Mouse (Mus musculus): ENCODE results near the gene Pbx2. TPM values are rescaled to one million over a fixed set of nuclear protein-coding genes. Genes with fewer than 3 reads are reported as not detected.

Gene Pbx2
- polyA plus RNA-seq, 1 experiment from 2014 or later = 7.6 TPM

- Histone ChIP-seq H3K4me1 (replicated peaks; ENCODE audit: control insufficient read depth, insufficient read depth, low read length) (peaks cover 60% of the 10 kb centered on the region), H3K4me3 (replicated peaks; ENCODE audit: low read length) (peak within 1 kb of the TSS; percentile 69)
- WGBS = 2% methylated on average over 15 of the region's 16 CpGs
These were observed 38.2 kb downstream of the Pbx2 start, which contains the start of gene Prrt1 for GRCm38 (mm10) chr17:34629221-34629751. TSS of gene Prrt1 (plus strand) at chr17:34629533.

GRCm38 (mm10) chr17:34629796-34630603, 38.9 kb downstream of the Pbx2 start:
- Histone ChIP-seq H3K27me3 (replicated peaks; ENCODE audit: control insufficient read depth, insufficient read depth, low read length) (peaks cover 16% of the 10 kb centered on the region), H3K9me3 (ENCODE audit: control insufficient read depth, low read length) (no peaks in the 10 kb centered on the region), H3K27ac (ENCODE audit: low read length) (no peak overlapping the region; the same call in 1 of the 2 replicates), H3K4me2 (ENCODE audit: low read length) (peak overlapping the region; percentile 89), H3K36me3 (ENCODE audit: control insufficient read depth, insufficient read depth) (no peaks in the 10 kb centered on the region), H3K4me1 (replicated peaks; ENCODE audit: control insufficient read depth, insufficient read depth, low read length) (peaks cover 60% of the 10 kb centered on the region), H3K4me3 (replicated peaks; ENCODE audit: low read length) (peak overlapping the region; percentile 45), H3K9ac (replicated peaks; ENCODE audit: low read depth, low read length) (peak overlapping the region; percentile 54)
- 24% methylated on average over 12 of the region's 12 CpGs for WGBS
- ATAC-seq = no peak

More at GRCm38 (mm10) chr17:34629221-34629751, 38.2 kb downstream of the Pbx2 start, which contains the start of gene Prrt1:
- Histone ChIP-seq H3K9me3 (ENCODE audit: control insufficient read depth, low read length) (no peaks in the 10 kb centered on the region), H3K9ac (replicated peaks; ENCODE audit: low read depth, low read length) (peak within 1 kb of the TSS; percentile 65), H3K4me2 (ENCODE audit: low read length) (peak within 1 kb of the TSS; percentile 89), H3K27ac (ENCODE audit: low read length) (peak within 1 kb of the TSS; percentile 55), H3K36me3 (ENCODE audit: control insufficient read depth, insufficient read depth) (no peaks in the 10 kb centered on the region), H3K27me3 (replicated peaks; ENCODE audit: control insufficient read depth, insufficient read depth, low read length) (peaks cover 16% of the 10 kb centered on the region)
- peak; percentile 44 for ATAC-seq

GRCm38 (mm10) chr17:34630761-34631301, 39.8 kb downstream of the Pbx2 start:
- no peak overlapping the region for H3K27ac ChIP-seq (ENCODE audit: low read length)
- peak overlapping the region; percentile 89 for H3K4me2 ChIP-seq (ENCODE audit: low read length)
- WGBS = 3% methylated on average over 48 of the region's 48 CpGs

GRCm38 (mm10) chr17:34631647-34632046, 40.6 kb downstream of the Pbx2 start:
- no peak for ATAC-seq
- peak overlapping the region; percentile 45 for H3K4me3 ChIP-seq (replicated peaks; ENCODE audit: low read length)
- peak overlapping the region; percentile 89 for H3K4me2 ChIP-seq (ENCODE audit: low read length)
- peak overlapping the region; percentile 51 for H3K9ac ChIP-seq (replicated peaks; ENCODE audit: low read depth, low read length)
- 7% methylated on average over 12 of the region's 12 CpGs for WGBS
- no peaks in the 10 kb centered on the region for H3K9me3 ChIP-seq (ENCODE audit: control insufficient read depth, low read length)
- peaks cover 18% of the 10 kb centered on the region for H3K27me3 ChIP-seq (replicated peaks; ENCODE audit: control insufficient read depth, insufficient read depth, low read length)
- H3K4me1 ChIP-seq (replicated peaks; ENCODE audit: control insufficient read depth, insufficient read depth, low read length) = peaks cover 49% of the 10 kb centered on the region
- no peaks in the 10 kb centered on the region for H3K36me3 ChIP-seq (ENCODE audit: control insufficient read depth, insufficient read depth)
- no peak overlapping the region for H3K27ac ChIP-seq (ENCODE audit: low read length)

More at GRCm38 (mm10) chr17:34630761-34631301, 39.8 kb downstream of the Pbx2 start:
- no peaks in the 10 kb centered on the region for H3K36me3 ChIP-seq (ENCODE audit: control insufficient read depth, insufficient read depth)
- H3K9me3 ChIP-seq (ENCODE audit: control insufficient read depth, low read length) = no peaks in the 10 kb centered on the region
- H3K27me3 ChIP-seq (replicated peaks; ENCODE audit: control insufficient read depth, insufficient read depth, low read length) = peaks cover 18% of the 10 kb centered on the region
- ATAC-seq = no peak
- H3K4me3 ChIP-seq (replicated peaks; ENCODE audit: low read length) = peak overlapping the region; percentile 45
- H3K4me1 ChIP-seq (replicated peaks; ENCODE audit: control insufficient read depth, insufficient read depth, low read length) = peaks cover 57% of the 10 kb centered on the region
- peak overlapping the region; percentile 54 for H3K9ac ChIP-seq (replicated peaks; ENCODE audit: low read depth, low read length)

- H3K4me2 ChIP-seq (ENCODE audit: low read length) = peak overlapping the region; percentile 89
- peaks cover 18% of the 10 kb centered on the region for H3K27me3 ChIP-seq (replicated peaks; ENCODE audit: control insufficient read depth, insufficient read depth, low read length)
- 1% methylated on average over 26 of the region's 26 CpGs for WGBS
- peaks cover 48% of the 10 kb centered on the region for H3K4me1 ChIP-seq (replicated peaks; ENCODE audit: control insufficient read depth, insufficient read depth, low read length)
- H3K4me3 ChIP-seq (replicated peaks; ENCODE audit: low read length) = peak overlapping the region; percentile 45
- ATAC-seq = peak; percentile 26
- no peaks in the 10 kb centered on the region for H3K9me3 ChIP-seq (ENCODE audit: control insufficient read depth, low read length)
- peak overlapping the region; percentile 51 for H3K9ac ChIP-seq (replicated peaks; ENCODE audit: low read depth, low read length)
- no peak overlapping the region for H3K27ac ChIP-seq (ENCODE audit: low read length)
- no peaks in the 10 kb centered on the region for H3K36me3 ChIP-seq (ENCODE audit: control insufficient read depth, insufficient read depth)
These were observed 41.2 kb downstream of the Pbx2 start for GRCm38 (mm10) chr17:34632261-34632691.

- Histone ChIP-seq H3K4me3 (replicated peaks; ENCODE audit: low read length) (no peak overlapping the region), H3K36me3 (ENCODE audit: control insufficient read depth, insufficient read depth) (no peaks in the 10 kb centered on the region), H3K9ac (replicated peaks; ENCODE audit: low read depth, low read length) (no peak overlapping the region), H3K4me1 (replicated peaks; ENCODE audit: control insufficient read depth, insufficient read depth, low read length) (peaks cover 22% of the 10 kb centered on the region), H3K27me3 (replicated peaks; ENCODE audit: control insufficient read depth, insufficient read depth, low read length) (peaks cover 11% of the 10 kb centered on the region), H3K9me3 (ENCODE audit: control insufficient read depth, low read length) (no peaks in the 10 kb centered on the region), H3K4me2 (ENCODE audit: low read length) (no peak overlapping the region), H3K27ac (ENCODE audit: low read length) (no peak overlapping the region)
- ATAC-seq = no peak
- WGBS = 70% methylated on average over 2 of the region's 2 CpGs
These were observed 44.6 kb downstream of the Pbx2 start for GRCm38 (mm10) chr17:34635671-34636070.

GRCm38 (mm10) chr17:34637459-34637858, 46.4 kb downstream of the Pbx2 start:
- H3K9me3 ChIP-seq (ENCODE audit: control insufficient read depth, low read length) = no peaks in the 10 kb centered on the region
- H3K27ac ChIP-seq (ENCODE audit: low read length) = no peak overlapping the region
- WGBS = 62% methylated on average over 3 of the region's 3 CpGs
- H3K36me3 ChIP-seq (ENCODE audit: control insufficient read depth, insufficient read depth) = no peaks in the 10 kb centered on the region
- peaks cover 14% of the 10 kb centered on the region for H3K4me1 ChIP-seq (replicated peaks; ENCODE audit: control insufficient read depth, insufficient read depth, low read length)
- 0 out of 2 replicates have a peak, but pooled peaks cover 2% of the 10 kb centered on the region for H3K27me3 ChIP-seq (replicated peaks; ENCODE audit: control insufficient read depth, insufficient read depth, low read length)
- no peak for ATAC-seq
- no peak overlapping the region for H3K9ac ChIP-seq (replicated peaks; ENCODE audit: low read depth, low read length)
- H3K4me3 ChIP-seq (replicated peaks; ENCODE audit: low read length) = no peak overlapping the region
- no peak overlapping the region for H3K4me2 ChIP-seq (ENCODE audit: low read length)

- no peak overlapping the region for H3K9ac ChIP-seq (replicated peaks; ENCODE audit: low read depth, low read length)
- ATAC-seq = no peak
These were observed 48.6 kb downstream of the Pbx2 start for GRCm38 (mm10) chr17:34639461-34640255.

More at GRCm38 (mm10) chr17:34639461-34640255, 48.6 kb downstream of the Pbx2 start:
- Histone ChIP-seq H3K4me3 (replicated peaks; ENCODE audit: low read length) (no peak overlapping the region), H3K4me1 (replicated peaks; ENCODE audit: control insufficient read depth, insufficient read depth, low read length) (peaks cover 12% of the 10 kb centered on the region), H3K4me2 (ENCODE audit: low read length) (no peak overlapping the region), H3K27me3 (replicated peaks; ENCODE audit: control insufficient read depth, insufficient read depth, low read length) (0 out of 2 replicates have a peak, but pooled peaks cover 2% of the 10 kb centered on the region), H3K27ac (ENCODE audit: low read length) (no peak overlapping the region), H3K9me3 (ENCODE audit: control insufficient read depth, low read length) (no peaks in the 10 kb centered on the region), H3K36me3 (ENCODE audit: control insufficient read depth, insufficient read depth) (no peaks in the 10 kb centered on the region)
- 77% methylated on average over 7 of the region's 7 CpGs for WGBS
